Mouse (Mus musculus): ENCODE results near the gene Dcxr.

Gene Dcxr

GRCm38 (mm10) chr11:120711980-120712604 is 15.0 kb downstream of the Dcxr start:
- in situ Hi-C loops (cut with MboI, MseI) = loop anchor here in 1 of 2 experiments (5.0 kb wide), 1 partner anchor 85 kb away; the partner anchor contains the start of gene Sirt7

- in situ Hi-C loops (cut with MboI, MseI) = loop anchor here in 1 of 2 experiments (5.0 kb wide), 1 partner anchor 83 kb away; the partner anchor contains the start of gene Sirt7
Observed at GRCm38 (mm10) chr11:120710672-120711071, 16.4 kb downstream of the Dcxr start.

GRCm38 (mm10) chr11:120709551-120709950 is 17.5 kb downstream of the Dcxr start:
- in situ Hi-C loops (cut with MboI, MseI) = no loop called here

- in situ Hi-C loops (cut with MboI, MseI) = no loop called here
Observed at GRCm38 (mm10) chr11:120707969-120708368, 19.1 kb downstream of the Dcxr start.

- in situ Hi-C loops (cut with MboI, MseI) = no loop called here
Observed at GRCm38 (mm10) chr11:120707225-120707624, 19.9 kb downstream of the Dcxr start.

GRCm38 (mm10) chr11:120706120-120706519 is 21.0 kb downstream of the Dcxr start:
- in situ Hi-C loops (cut with MboI, MseI) = no loop called here

GRCm38 (mm10) chr11:120704486-120705325 is 22.4 kb downstream of the Dcxr start:
- in situ Hi-C loops (cut with MboI, MseI) = no loop called here

- in situ Hi-C loops (cut with MboI, MseI) = no loop called here
Observed at GRCm38 (mm10) chr11:120703696-120704454, 23.2 kb downstream of the Dcxr start.

GRCm38 (mm10) chr11:120697741-120698140 is 29.3 kb downstream of the Dcxr start:
- in situ Hi-C loops (cut with MboI, MseI) = no loop called here

- in situ Hi-C loops (cut with MboI, MseI) = no loop called here
Observed at GRCm38 (mm10) chr11:120696568-120696967, 30.5 kb downstream of the Dcxr start.

GRCm38 (mm10) chr11:120695641-120696040 is 31.4 kb downstream of the Dcxr start:
- in situ Hi-C loops (cut with MboI, MseI) = no loop called here

GRCm38 (mm10) chr11:120695184-120695583 is 31.9 kb downstream of the Dcxr start:
- in situ Hi-C loops (cut with MboI, MseI) = no loop called here

- in situ Hi-C loops (cut with MboI, MseI) = no loop called here
Observed at GRCm38 (mm10) chr11:120693461-120693860, 33.6 kb downstream of the Dcxr start.

GRCm38 (mm10) chr11:120692471-120693011 is 34.5 kb downstream of the Dcxr start:
- in situ Hi-C loops (cut with MboI, MseI) = no loop called here

- in situ Hi-C loops (cut with MboI, MseI) = no loop called here
Observed at GRCm38 (mm10) chr11:120689365-120689764, 37.7 kb downstream of the Dcxr start.

- in situ Hi-C loops (cut with MboI, MseI) = no loop called here
Observed at GRCm38 (mm10) chr11:120686650-120687272, 40.3 kb downstream of the Dcxr start.

GRCm38 (mm10) chr11:120684660-120685059 is 42.4 kb downstream of the Dcxr start:
- in situ Hi-C loops (cut with MboI, MseI) = no loop called here

- in situ Hi-C loops (cut with MboI, MseI) = no loop called here
Observed at GRCm38 (mm10) chr11:120684086-120684485, 43.0 kb downstream of the Dcxr start.

GRCm38 (mm10) chr11:120683536-120683935 is 43.5 kb downstream of the Dcxr start:
- in situ Hi-C loops (cut with MboI, MseI) = no loop called here

GRCm38 (mm10) chr11:120682683-120683082 is 44.4 kb downstream of the Dcxr start:
- in situ Hi-C loops (cut with MboI, MseI) = no loop called here

- in situ Hi-C loops (cut with MboI, MseI) = no loop called here
Observed at GRCm38 (mm10) chr11:120679909-120680308, 47.2 kb downstream of the Dcxr start.

Measured in T-helper 17 cell (primary cell).